32 mouse cellular contexts compared by ENCODE assay signal in the genomic region with DNA sequence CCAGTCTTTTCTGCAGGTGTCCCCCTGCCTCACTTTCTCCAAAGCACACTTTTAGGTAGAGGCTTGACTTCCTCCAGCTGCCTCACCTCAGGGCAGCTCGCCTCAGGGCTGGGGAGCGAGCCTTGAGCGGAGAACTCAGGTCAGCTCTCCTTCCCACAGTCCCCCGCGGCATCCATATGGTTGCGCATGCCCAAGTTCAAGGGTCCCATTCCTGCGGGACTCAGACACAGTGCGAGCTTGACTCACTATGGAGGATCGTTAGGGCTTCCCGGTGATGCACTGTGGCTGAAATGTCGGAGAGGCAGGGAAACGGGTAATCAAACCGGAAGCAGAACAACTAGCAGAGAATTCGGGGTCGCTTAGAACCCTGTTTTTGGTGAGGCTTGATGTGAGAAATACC. TPM values are rescaled to one million over a fixed set of nuclear protein-coding genes. Genes with fewer than 3 reads are reported as not detected.
"Had no signal": no experiment of that assay in that cellular context is flagged by ENCODE, and none has a peak within 500 bp of the region (broad histone marks: within the 10 kb centered on the region; RNA-seq: fewer than 3 reads in every experiment).

No protein-coding gene starts in this region.

- H3K9ac ChIP-seq: heart, embryonic 12.5 days; hindbrain, embryonic 12.5 days; hindbrain, embryonic 14.5 days; limb, embryonic 12.5 days; liver, embryonic 13.5 days had no signal

- ATAC-seq: hindbrain, embryonic 16.5 days; inflammation-experienced regulatory T-cells, adult 6 months; intestine, embryonic 16.5 days had no signal

- H3K4me2 ChIP-seq: heart, embryonic 12.5 days; hindbrain, embryonic 12.5 days; hindbrain, embryonic 14.5 days; limb, embryonic 12.5 days; liver, embryonic 11.5 days; liver, embryonic 13.5 days had no signal

- H3K36me3 ChIP-seq: heart, embryonic 10.5 days; heart, embryonic 12.5 days; hindbrain, embryonic 10.5 days; hindbrain, embryonic 12.5 days; limb, embryonic 10.5 days; limb, embryonic 12.5 days; liver, embryonic 13.5 days had no signal

- H3K27me3 ChIP-seq: hindbrain, embryonic 12.5 days; liver, embryonic 13.5 days had no signal

- H3K4me3 ChIP-seq: gastrocnemius, adult 2 months; heart, embryonic 10.5 days; heart, embryonic 12.5 days; hindbrain, embryonic 10.5 days; hindbrain, embryonic 12.5 days; layer of hippocampus, adult 2 months; left cerebral cortex, adult 2 months; limb, embryonic 10.5 days; limb, embryonic 12.5 days; liver, embryonic 13.5 days had no signal

- H3K9me3 ChIP-seq: heart, embryonic 10.5 days; heart, embryonic 12.5 days; hindbrain, embryonic 10.5 days; hindbrain, embryonic 12.5 days; limb, embryonic 10.5 days; limb, embryonic 12.5 days; liver, embryonic 13.5 days had no signal

- DNase-seq: gastrocnemius, adult 2 months; gastrocnemius, postnatal 10 days; gastrocnemius, postnatal 25 days; heart, adult 18-20 months; heart, postnatal 10 days; heart, postnatal 4 days; kidney, adult 18-20 months; kidney, adult 8-10 months; kidney, postnatal 10 days; kidney, postnatal 4 days; liver; liver, embryonic 13.5 days had no signal

- H3K4me1 ChIP-seq: heart, embryonic 12.5 days; hindbrain, embryonic 12.5 days had no signal

- H3K27ac ChIP-seq: gastrocnemius, adult 2 months; heart, embryonic 10.5 days; hindbrain, embryonic 10.5 days; hindbrain, embryonic 12.5 days; hindbrain, embryonic 14.5 days; layer of hippocampus, adult 2 months; left cerebral cortex, adult 2 months; limb, embryonic 10.5 days; limb, embryonic 12.5 days; liver, embryonic 13.5 days had no signal

RNA-seq across cellular contexts. Expression of a gene that starts 37.3 kb away (rescaled TPM):
- total RNA-seq: gastrocnemius, adult 2 months; gastrocnemius, postnatal 10 days; gastrocnemius, postnatal 25 days; gastrocnemius, postnatal 4 days; granulocyte monocyte progenitor cell, adult 5-6 weeks; heart, adult 18-20 months; heart, adult 8-10 months; heart, postnatal 25 days; heart, postnatal 4 days; layer of hippocampus, postnatal 25 days; left cerebral cortex, postnatal 14 days had no signal
- polyA plus RNA-seq: heart, embryonic 12.5 days; heart, embryonic 16.5 days had no signal

RNA-seq across cellular contexts. Expression of a gene that starts 57.7 kb away (rescaled TPM):
- total RNA-seq: granulocyte monocyte progenitor cell, adult 5-6 weeks had no signal
